Mouse (Mus musculus) T-helper 2 cell (primary cell): Measurements from ENCODE around the gene Fbxl20.

Experiments
- in situ Hi-C: fragments of 300-600 bp; cut with MboI, MseI; formaldehyde crosslinking; loops from one replicate; pipeline ENCODE4 v1.15.1; 2025; ENCODE audit warnings: high pct_unique_total_duplicates

The Fbxl20 gene

GRCm38 (mm10) chr11:98090583-98090982, 59.6 kb downstream of the Fbxl20 start:
- in situ Hi-C loops: no loop called here

- in situ Hi-C loops: no loop called here
These were observed 62.0 kb downstream of the Fbxl20 start for GRCm38 (mm10) chr11:98088224-98088623.

- in situ Hi-C loops: no loop called here
These were observed 63.6 kb downstream of the Fbxl20 start for GRCm38 (mm10) chr11:98086574-98086973.

- in situ Hi-C loops: no loop called here
These were observed 64.1 kb downstream of the Fbxl20 start for GRCm38 (mm10) chr11:98086141-98086540.

- in situ Hi-C loops: no loop called here
These were observed 67.5 kb downstream of the Fbxl20 start for GRCm38 (mm10) chr11:98082745-98083144.

- in situ Hi-C loops: no loop called here
These were observed 69.8 kb downstream of the Fbxl20 start for GRCm38 (mm10) chr11:98080450-98080849.

GRCm38 (mm10) chr11:98077086-98077485, 73.1 kb downstream of the Fbxl20 start:
- in situ Hi-C loops: loop anchor here (10.0 kb wide), 1 partner anchor 142 kb away; no protein-coding TSS in a partner anchor

GRCm38 (mm10) chr11:98075195-98075808, 74.9 kb downstream of the Fbxl20 start:
- in situ Hi-C loops: loop anchor here (10.0 kb wide), 1 partner anchor 141 kb away; no protein-coding TSS in a partner anchor

GRCm38 (mm10) chr11:98073442-98073841, 76.8 kb downstream of the Fbxl20 start:
- in situ Hi-C loops: loop anchor here (10.0 kb wide), 1 partner anchor 139 kb away; no protein-coding TSS in a partner anchor

- in situ Hi-C loops: no loop called here
These were observed 82.9 kb downstream of the Fbxl20 start for GRCm38 (mm10) chr11:98067255-98067654.

- in situ Hi-C loops: no loop called here
These were observed 84.0 kb downstream of the Fbxl20 start for GRCm38 (mm10) chr11:98066201-98066600.

GRCm38 (mm10) chr11:98061904-98062562, 88.2 kb downstream of the Fbxl20 start:
- in situ Hi-C loops: no loop called here

GRCm38 (mm10) chr11:98061441-98061840, 88.8 kb downstream of the Fbxl20 start:
- in situ Hi-C loops: no loop called here

- in situ Hi-C loops: no loop called here
These were observed 90.0 kb downstream of the Fbxl20 start for GRCm38 (mm10) chr11:98060104-98060692.

- in situ Hi-C loops: no loop called here
These were observed 90.5 kb downstream of the Fbxl20 start for GRCm38 (mm10) chr11:98059662-98060061.

- in situ Hi-C loops: no loop called here
These were observed 92.2 kb downstream of the Fbxl20 start for GRCm38 (mm10) chr11:98057998-98058397.

GRCm38 (mm10) chr11:98057466-98057865, 92.7 kb downstream of the Fbxl20 start:
- in situ Hi-C loops: no loop called here

GRCm38 (mm10) chr11:98052989-98053834, 97.0 kb downstream of the Fbxl20 start, which contains the start of gene Stac2:
Gene Stac2, minus strand, starts transcription at chr11:98053462.
- in situ Hi-C loops: no loop called here

- in situ Hi-C loops: no loop called here
These were observed 97.8 kb downstream of the Fbxl20 start for GRCm38 (mm10) chr11:98052129-98052988.

- in situ Hi-C loops: no loop called here
These were observed 98.5 kb downstream of the Fbxl20 start for GRCm38 (mm10) chr11:98051611-98052128.

- in situ Hi-C loops: no loop called here
These were observed 99.3 kb downstream of the Fbxl20 start for GRCm38 (mm10) chr11:98050940-98051339.
